Mouse (Mus musculus): Measurements from ENCODE around the gene Haus3.

GRCm38 (mm10) chr5:34218672-34219071 is 49.3 kb upstream of the Haus3 start:
- TF ChIP-seq POLR2A (IDR thresholded peaks at IDR 0.05; ENCODE audit: extremely low read depth, insufficient read depth, low read length) = no peak
- TF ChIP-seq CTCF (IDR thresholded peaks at IDR 0.05; ENCODE audit: low read depth, low read length) = no peak
